Mouse (Mus musculus): ENCODE measurements around the gene Upk3bl. TPM values are rescaled to one million over a fixed set of nuclear protein-coding genes. Genes with fewer than 3 reads are reported as not detected.
A peak's percentile ranks its signal among the peaks of the same experiment; 100 is the strongest.

The Upk3bl gene
- total RNA-seq (2014; fragmentation: Nextera tagmentation), result not detected in 2 replicates
- total RNA-seq (2017), result not detected in 2 replicates

GRCm38 (mm10) chr5:136054301-136055077 is at the start of gene Upk3bl:
Gene Upk3bl, plus strand, starts transcription at chr5:136054492.
- no peak for ATAC-seq (replicated peaks; ENCODE audit: low FRiP score, low TSS enrichment, poor library complexity, severe bottlenecking)

DNA sequence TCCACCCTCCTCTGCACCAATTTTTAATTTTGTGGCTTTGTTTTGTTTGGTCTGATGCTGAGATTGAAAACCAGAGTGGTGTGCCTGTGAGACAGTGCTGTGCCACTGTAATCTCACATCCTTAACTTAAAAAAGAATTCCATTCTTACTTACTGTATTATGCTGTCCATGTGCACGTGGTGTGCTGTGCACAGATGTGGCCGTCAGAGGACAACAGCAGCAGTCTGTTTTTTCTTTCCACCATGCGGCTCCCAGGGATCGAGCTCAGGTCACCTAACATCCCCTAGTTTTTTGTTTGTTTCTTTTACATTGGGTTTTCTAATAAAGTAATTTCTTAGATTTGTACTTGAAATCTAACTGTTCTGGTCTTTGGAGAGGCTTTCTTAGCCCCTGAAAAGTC is 49.8 kb upstream of the Upk3bl start:
- ATAC-seq (replicated peaks; ENCODE audit: low FRiP score, low TSS enrichment, poor library complexity, severe bottlenecking), result no peak

- ATAC-seq (replicated peaks; ENCODE audit: low FRiP score, low TSS enrichment, poor library complexity, severe bottlenecking), result no peak
Observed at GRCm38 (mm10) chr5:136007745-136008144, 46.5 kb upstream of the Upk3bl start.

DNA sequence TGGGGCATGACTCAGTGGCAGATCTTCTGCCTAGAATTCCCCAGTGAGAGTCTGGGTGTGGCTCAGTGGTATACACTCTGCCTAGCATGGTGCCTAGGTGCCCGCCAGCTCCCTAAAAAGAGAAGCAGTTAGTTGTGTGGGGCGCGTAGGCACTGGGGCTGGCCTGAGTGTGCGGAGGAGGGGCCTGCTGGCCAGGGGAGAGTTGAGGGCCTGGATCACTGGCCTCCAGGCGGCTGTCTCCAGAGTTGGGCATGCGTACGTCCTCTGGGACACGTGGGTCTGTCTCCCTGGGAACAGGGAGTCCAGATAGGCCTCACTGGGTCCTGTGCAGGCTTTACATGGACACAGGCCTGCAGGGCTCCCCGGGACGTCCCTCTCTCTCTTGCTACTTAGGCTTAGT is 39.4 kb upstream of the Upk3bl start:
- no peak for ATAC-seq (replicated peaks; ENCODE audit: low FRiP score, low TSS enrichment, poor library complexity, severe bottlenecking)

GRCm38 (mm10) chr5:136015586-136015985 is 38.7 kb upstream of the Upk3bl start:
- no peak for ATAC-seq (replicated peaks; ENCODE audit: low FRiP score, low TSS enrichment, poor library complexity, severe bottlenecking)

- ATAC-seq (replicated peaks; ENCODE audit: low FRiP score, low TSS enrichment, poor library complexity, severe bottlenecking), result no peak
Observed at GRCm38 (mm10) chr5:136016014-136016876, 38.0 kb upstream of the Upk3bl start.

DNA sequence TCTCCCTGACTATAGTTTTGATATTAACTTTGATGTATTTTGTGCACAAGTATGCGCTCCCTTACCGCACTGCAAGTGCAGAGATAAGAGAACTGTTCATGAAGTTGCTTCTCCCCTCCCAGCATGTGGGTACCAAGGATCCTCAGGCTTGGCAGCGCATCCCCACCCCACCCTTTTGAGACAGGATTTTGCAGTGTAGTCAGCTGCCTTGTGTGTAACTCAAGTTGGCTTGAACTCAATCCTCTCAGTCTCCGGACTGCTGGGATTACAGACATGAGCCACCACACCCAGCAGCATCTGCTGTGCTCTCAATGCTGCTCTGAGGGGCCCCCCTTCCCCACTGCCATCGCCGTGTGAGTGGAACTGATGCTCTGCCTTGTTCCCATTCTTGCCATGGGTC is 37.0 kb upstream of the Upk3bl start:
- peak; percentile 64 for ATAC-seq (replicated peaks; ENCODE audit: low FRiP score, low TSS enrichment, poor library complexity, severe bottlenecking)

- no peak for ATAC-seq (replicated peaks; ENCODE audit: low FRiP score, low TSS enrichment, poor library complexity, severe bottlenecking)
Observed at GRCm38 (mm10) chr5:136018726-136019125, 35.6 kb upstream of the Upk3bl start.

- ATAC-seq (replicated peaks; ENCODE audit: low FRiP score, low TSS enrichment, poor library complexity, severe bottlenecking), result peak; percentile 51; the same call in 1 of the 2 replicates
Observed at GRCm38 (mm10) chr5:136019907-136020306, 34.4 kb upstream of the Upk3bl start.

GRCm38 (mm10) chr5:136025712-136026111 is 28.6 kb upstream of the Upk3bl start:
- ATAC-seq (replicated peaks; ENCODE audit: low FRiP score, low TSS enrichment, poor library complexity, severe bottlenecking), result no peak

DNA sequence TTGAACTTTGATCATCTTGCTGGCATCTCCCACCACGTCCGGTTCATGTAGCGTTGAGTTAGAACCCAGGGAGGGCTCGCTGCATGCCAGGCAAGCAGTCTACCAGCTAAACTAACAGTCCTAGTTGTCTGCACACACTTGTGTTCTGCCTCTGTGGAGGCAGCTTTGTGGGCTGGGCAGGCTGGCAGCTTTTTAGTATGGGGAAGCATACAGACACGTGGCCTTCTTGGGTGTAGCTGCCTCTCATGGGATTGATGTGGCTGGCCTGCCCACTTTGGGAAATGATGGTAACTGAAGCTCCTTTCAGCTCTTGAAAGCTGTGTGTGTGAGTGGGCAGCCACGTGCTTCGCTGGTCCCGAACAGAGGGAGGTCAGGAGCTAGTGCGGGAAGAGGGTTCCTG is 27.4 kb upstream of the Upk3bl start:
- no peak for ATAC-seq (replicated peaks; ENCODE audit: low FRiP score, low TSS enrichment, poor library complexity, severe bottlenecking)

GRCm38 (mm10) chr5:136027612-136028311 is 26.5 kb upstream of the Upk3bl start:
- no peak for ATAC-seq (replicated peaks; ENCODE audit: low FRiP score, low TSS enrichment, poor library complexity, severe bottlenecking)

- ATAC-seq (replicated peaks; ENCODE audit: low FRiP score, low TSS enrichment, poor library complexity, severe bottlenecking), result no peak
Observed at GRCm38 (mm10) chr5:136034868-136035267, 19.4 kb upstream of the Upk3bl start.

DNA sequence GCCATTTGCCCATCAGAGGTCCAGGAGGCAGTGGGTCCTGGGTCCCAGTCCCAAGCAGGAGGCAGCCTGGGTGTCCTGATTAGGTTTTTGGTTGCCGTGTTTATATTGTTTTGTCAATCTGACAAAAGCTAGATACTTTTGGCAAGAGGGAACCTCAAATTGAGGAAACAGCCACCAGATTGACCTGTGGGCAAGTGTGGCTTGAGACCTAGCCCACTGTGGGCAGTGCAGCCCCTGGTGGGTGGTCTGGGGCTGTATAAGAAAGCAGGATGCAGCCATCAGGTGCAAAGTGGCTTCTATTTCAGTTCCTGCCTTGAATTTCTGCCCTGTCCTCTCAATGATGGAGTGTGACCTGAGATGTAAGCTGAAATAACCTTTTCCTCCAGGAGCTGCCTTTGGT is 19.0 kb upstream of the Upk3bl start:
- ATAC-seq (replicated peaks; ENCODE audit: low FRiP score, low TSS enrichment, poor library complexity, severe bottlenecking), result no peak

GRCm38 (mm10) chr5:136036667-136037066 is 17.6 kb upstream of the Upk3bl start:
- ATAC-seq (replicated peaks; ENCODE audit: low FRiP score, low TSS enrichment, poor library complexity, severe bottlenecking), result no peak

DNA sequence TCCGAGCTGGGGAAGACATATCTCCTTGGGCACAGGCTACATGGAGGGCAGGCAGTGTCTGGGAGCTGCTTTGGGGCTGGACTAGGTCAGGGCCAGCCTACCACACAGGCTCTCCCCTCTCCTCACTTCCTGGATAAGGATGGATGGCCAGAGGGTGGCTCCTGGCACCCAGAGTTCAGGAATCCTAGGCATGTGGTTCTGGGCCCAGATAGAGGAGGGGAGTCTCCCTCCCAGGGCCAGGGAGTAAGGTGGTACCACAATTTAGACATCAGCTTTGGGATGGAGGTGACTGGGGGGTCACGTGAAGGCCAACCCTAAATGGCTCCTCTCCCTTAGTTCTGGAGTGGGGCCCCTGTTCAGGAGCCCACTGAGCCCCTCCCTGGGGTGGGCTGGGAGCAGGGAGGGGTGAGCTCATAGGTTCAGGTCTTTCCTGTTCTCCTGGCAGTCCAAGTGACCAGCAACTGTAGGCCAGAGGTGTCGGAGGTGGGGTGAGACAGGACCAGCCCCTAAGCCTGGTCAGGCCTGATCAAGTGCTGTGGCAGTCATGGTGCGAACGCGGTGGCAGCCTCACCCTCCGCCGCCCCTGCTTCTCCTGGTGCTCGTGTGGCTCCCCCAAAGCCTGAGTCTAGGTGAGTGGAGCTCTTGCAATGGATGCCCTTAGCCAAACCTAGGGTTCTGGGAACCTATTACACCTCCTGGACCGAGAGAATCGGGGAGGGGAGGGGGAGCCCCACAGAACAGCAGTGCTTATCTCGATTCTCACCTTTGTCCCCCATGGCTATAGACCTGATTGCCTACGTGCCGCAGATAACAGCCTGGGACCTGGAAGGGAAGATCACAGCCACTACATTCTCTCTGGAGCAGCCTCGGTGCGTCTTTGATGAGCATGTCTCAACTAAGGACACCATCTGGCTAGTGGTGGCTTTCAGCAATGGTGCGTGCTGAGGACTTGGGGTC is 15.8 kb upstream of the Upk3bl start, which contains the start of gene Upk3b:
Gene Upk3b, plus strand, starts transcription at position 239 of the 957 bp plus-strand sequence.
- no peak for ATAC-seq (replicated peaks; ENCODE audit: low FRiP score, low TSS enrichment, poor library complexity, severe bottlenecking)

- no peak for ATAC-seq (replicated peaks; ENCODE audit: low FRiP score, low TSS enrichment, poor library complexity, severe bottlenecking)
Observed at GRCm38 (mm10) chr5:136040210-136040609, 14.1 kb upstream of the Upk3bl start.

- ATAC-seq (replicated peaks; ENCODE audit: low FRiP score, low TSS enrichment, poor library complexity, severe bottlenecking), result no peak
Observed at GRCm38 (mm10) chr5:136041260-136041659, 13.0 kb upstream of the Upk3bl start.

GRCm38 (mm10) chr5:136041666-136042065 is 12.6 kb upstream of the Upk3bl start:
- ATAC-seq (replicated peaks; ENCODE audit: low FRiP score, low TSS enrichment, poor library complexity, severe bottlenecking), result no peak
